Mouse (Mus musculus) limb, embryonic 15.5 days (tissue): ENCODE data around the gene Nrxn3. TPM values are rescaled to one million over a fixed set of nuclear protein-coding genes. Genes with fewer than 3 reads are reported as not detected.

Source experiments
- ATAC-seq: fragments of 200-750 bp; cut with Nextera tagmentation; 2 replicates; pipeline ENCODE4 v1.8.0; 2017; ENCODE audit warnings: low read depth, moderate TSS enrichment; ENCODE audit not compliant: insufficient number of reproducible peaks, low FRiP score, low TSS enrichment
- H3K27ac ChIP-seq: fragments of 300-500 bp; sonication (generic); 2 replicates; pipeline ENCODE4 v1.5.1; 2015; ENCODE audit warnings: moderate library complexity, mild to moderate bottlenecking, inconsistent platforms
- H3K27me3 ChIP-seq: fragments of 300-500 bp; sonication (generic); 2 replicates; pipeline ENCODE4 v1.6.1; 2015; ENCODE audit warnings: inconsistent platforms
- H3K36me3 ChIP-seq: fragments of 300-500 bp; sonication (generic); 2 replicates; pipeline ENCODE4 v1.6.1; 2015; ENCODE audit warnings: inconsistent platforms
- H3K4me1 ChIP-seq: fragments of 300-500 bp; sonication (generic); 2 replicates; pipeline ENCODE4 v1.6.1; 2015; ENCODE audit warnings: inconsistent platforms
- H3K4me2 ChIP-seq: fragments of 300-500 bp; sonication (generic); 2 replicates; pipeline ENCODE4 v1.6.1; 2015; ENCODE audit warnings: mild to moderate bottlenecking, inconsistent platforms
- H3K4me3 ChIP-seq: fragments of 300-500 bp; sonication (generic); 2 replicates; pipeline ENCODE4 v1.5.1; 2015; ENCODE audit warnings: mild to moderate bottlenecking, inconsistent platforms
- H3K9ac ChIP-seq: fragments of 300-500 bp; sonication (generic); 2 replicates; pipeline ENCODE4 v1.6.1; 2015; ENCODE audit warnings: inconsistent platforms
- H3K9me3 ChIP-seq: fragments of 300-500 bp; sonication (generic); 2 replicates; pipeline ENCODE4 v1.6.1; 2016; ENCODE audit warnings: inconsistent platforms
- WGBS: fragments of 180-500 bp; shearing (Covaris S2); methylation state at CpG from one replicate; pipeline ENCODE4 v1.1.7; 2015; 5-methylcytosine and 5-hydroxymethylcytosine counted together
- polyA plus RNA-seq: library from polyadenylated mRNA; unstranded; fragments of >200 nt; fragmentation: Nextera tagmentation; extraction: Ambion mirVana; gene quantifications from 2 replicates; pipeline ENCODE4 v1.2.1, GENCODE M21; 2015

Nrxn3 gene
- polyA plus RNA-seq, 1 experiment from 2014 or later, result 0.70 TPM

DNA sequence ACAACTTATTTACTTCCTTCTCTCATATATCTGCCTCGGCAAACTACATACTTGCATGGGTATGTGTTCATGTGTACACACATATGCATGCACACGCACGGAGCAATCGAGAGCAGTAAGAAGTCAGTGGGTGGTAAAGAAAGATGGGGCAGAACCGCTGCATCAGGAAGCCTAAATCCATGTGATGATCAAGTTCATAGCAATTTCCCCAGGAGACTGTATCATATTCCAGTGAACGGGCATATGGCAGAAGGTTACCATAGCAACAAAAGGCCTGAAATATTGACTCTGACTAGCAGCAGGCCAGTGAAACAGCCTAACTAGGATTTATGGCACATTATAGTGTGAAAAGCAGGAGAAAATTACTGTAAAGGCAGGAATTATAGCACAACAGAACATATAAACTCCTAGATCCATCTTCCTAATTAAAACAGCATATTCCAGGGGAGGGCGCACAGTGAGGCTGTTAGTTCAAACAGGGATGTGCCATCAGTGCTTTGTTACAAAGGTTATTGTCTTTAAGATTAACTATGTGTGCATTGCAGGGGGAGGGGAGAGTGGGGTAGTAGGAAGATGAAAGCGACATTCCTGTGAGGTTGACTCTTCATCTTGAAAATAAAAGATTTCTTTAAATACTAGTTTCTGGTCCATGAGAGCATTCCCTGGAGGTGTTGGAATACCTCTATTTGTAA is 1195.6 kb downstream of the Nrxn3 start:
- no peak for ATAC-seq
- WGBS, result 62% methylated on average over 8 of the region's 8 CpGs
- no peak overlapping the region for H3K27ac ChIP-seq

DNA sequence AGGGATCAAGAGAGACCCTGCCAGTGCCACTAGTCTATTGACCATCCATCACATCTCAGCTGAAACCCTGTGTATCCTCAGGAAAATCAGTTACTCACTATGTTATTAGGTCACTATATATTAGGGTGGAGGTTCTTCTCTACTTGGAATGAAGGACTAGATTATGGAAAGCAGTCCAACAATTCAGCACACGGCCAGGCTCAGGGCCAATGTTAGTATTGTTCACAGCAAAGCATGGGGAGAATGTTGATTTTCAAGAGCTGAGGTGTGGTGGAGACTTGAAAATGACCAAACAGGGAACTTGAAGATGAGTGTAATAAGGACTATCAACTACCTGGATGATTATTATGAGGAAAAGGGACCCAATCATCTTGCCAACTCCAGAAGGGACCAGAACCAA is 1209.7 kb downstream of the Nrxn3 start:
- no peak overlapping the region for H3K4me2 ChIP-seq
- 87% methylated on average over 1 of the region's 1 CpGs for WGBS
- H3K9ac ChIP-seq, result no peak overlapping the region
- no peak overlapping the region for H3K27ac ChIP-seq
- no peaks in the 10 kb centered on the region for H3K36me3 ChIP-seq
- no peak overlapping the region for H3K4me3 ChIP-seq
- ATAC-seq, result no peak
- H3K4me1 ChIP-seq, result no peaks in the 10 kb centered on the region
- H3K9me3 ChIP-seq, result no peaks in the 10 kb centered on the region
- no peaks in the 10 kb centered on the region for H3K27me3 ChIP-seq

More for the DNA sequence above, 1195.6 kb downstream of the Nrxn3 start:
- Histone ChIP-seq H3K9ac (no peak overlapping the region), H3K36me3 (no peaks in the 10 kb centered on the region), H3K4me1 (no peaks in the 10 kb centered on the region), H3K9me3 (no peaks in the 10 kb centered on the region), H3K4me2 (no peak overlapping the region), H3K4me3 (no peak overlapping the region), H3K27me3 (no peaks in the 10 kb centered on the region)

DNA sequence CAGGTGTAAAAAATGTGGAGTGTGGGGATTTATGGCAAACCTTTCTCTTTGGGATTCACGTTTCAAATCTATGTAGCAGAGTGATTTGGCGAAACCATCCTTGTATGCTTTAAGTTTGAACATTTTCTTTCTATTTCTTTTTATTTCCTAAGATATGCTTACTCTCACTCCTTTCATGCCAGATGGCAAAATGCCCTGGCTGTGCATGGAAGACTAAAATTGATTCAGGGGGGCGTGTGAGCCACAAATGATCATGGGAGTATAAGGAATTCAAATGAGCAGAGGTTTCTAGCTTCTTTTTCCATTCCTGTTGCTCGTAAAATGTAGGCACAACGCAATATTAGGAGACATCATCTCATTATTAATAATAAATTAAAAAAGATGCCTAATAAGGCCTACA is 1211.0 kb downstream of the Nrxn3 start:
- H3K4me3 ChIP-seq, result no peak overlapping the region
- H3K27me3 ChIP-seq, result no peaks in the 10 kb centered on the region
- no peak overlapping the region for H3K27ac ChIP-seq
- H3K4me1 ChIP-seq, result no peaks in the 10 kb centered on the region
- no peaks in the 10 kb centered on the region for H3K9me3 ChIP-seq
- H3K4me2 ChIP-seq, result no peak overlapping the region
- no peaks in the 10 kb centered on the region for H3K36me3 ChIP-seq
- no peak for ATAC-seq
- H3K9ac ChIP-seq, result no peak overlapping the region
- WGBS, result 47% methylated on average over 5 of the region's 5 CpGs

DNA sequence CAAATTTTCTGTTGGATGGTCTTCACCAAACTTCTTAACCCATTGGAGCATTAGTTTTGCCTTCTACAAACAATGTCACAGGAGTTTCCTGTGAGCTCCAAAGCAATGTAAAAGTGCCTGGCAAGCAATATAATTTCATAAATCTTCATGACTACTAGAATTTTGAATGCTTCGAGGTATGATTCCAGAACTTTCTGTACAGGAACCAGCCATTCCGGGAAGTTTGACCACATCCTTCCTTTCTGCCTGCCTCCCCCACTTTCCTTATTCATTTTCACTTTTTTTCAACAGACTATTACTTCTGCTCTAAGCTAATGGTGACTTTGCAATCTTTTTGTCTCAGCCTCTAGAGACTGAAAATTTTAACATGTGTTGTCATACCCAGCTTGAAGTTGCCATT is 1218.1 kb downstream of the Nrxn3 start:
- no peak for ATAC-seq
- no peak overlapping the region for H3K27ac ChIP-seq
- no peaks in the 10 kb centered on the region for H3K27me3 ChIP-seq
- 83% methylated on average over 2 of the region's 2 CpGs for WGBS
- H3K36me3 ChIP-seq, result no peaks in the 10 kb centered on the region
- no peaks in the 10 kb centered on the region for H3K9me3 ChIP-seq
- H3K4me3 ChIP-seq, result no peak overlapping the region
- no peaks in the 10 kb centered on the region for H3K4me1 ChIP-seq
- H3K9ac ChIP-seq, result no peak overlapping the region
- H3K4me2 ChIP-seq, result no peak overlapping the region

DNA sequence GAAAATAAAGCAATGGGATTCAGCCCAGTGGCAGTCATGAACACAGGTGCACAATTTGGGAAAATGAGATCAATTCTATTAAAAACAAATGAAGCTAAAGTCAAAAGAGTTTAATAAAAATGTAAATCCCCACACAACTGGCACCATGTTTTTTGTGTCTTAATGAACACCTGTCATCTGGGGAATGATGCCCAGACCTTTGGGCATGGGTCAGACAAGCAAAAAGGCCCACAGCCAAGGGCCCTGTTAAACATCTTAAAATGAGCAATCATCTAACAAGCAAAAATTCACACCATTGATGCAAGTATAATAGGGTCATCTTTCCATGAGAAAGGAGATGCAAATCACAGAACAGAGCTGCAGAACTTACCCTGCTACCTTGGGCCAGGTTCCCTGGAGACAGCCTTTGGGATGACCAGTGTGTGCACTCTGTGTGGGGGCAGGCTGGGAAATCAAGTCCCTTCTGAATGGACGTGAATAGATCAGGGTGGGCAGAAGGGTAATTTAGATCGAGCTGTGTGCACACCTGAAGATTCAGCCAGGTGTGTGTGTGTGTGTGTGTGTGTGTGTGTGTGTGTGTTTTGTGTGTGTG is 1223.3 kb downstream of the Nrxn3 start:
- Histone ChIP-seq H3K4me2 (no peak overlapping the region), H3K9me3 (no peaks in the 10 kb centered on the region), H3K4me1 (no peaks in the 10 kb centered on the region), H3K27ac (no peak overlapping the region), H3K9ac (no peak overlapping the region), H3K4me3 (no peak overlapping the region), H3K27me3 (no peaks in the 10 kb centered on the region), H3K36me3 (no peaks in the 10 kb centered on the region)
- WGBS, result 75% methylated on average over 2 of the region's 2 CpGs
- no peak for ATAC-seq

DNA sequence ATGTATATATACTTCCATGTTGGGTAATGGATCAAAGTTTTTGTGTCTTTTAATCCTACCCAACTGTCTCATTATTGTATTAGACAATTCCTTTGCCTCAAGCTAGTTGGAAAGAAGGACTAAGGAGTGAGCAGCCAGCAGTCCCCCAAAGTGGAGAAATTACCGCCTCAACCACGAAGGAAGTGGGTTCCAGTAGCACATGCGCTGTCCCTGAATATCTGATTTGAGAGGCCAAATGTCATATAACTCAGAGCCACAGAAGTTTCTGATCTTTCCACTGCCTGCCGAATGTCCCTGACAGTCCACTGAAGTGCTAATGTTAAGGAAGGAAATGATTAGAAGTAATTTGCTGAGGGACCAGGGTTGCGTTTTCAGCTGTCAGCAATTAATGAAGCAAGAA is 1223.8 kb downstream of the Nrxn3 start:
- Histone ChIP-seq H3K4me2 (no peak overlapping the region), H3K9me3 (no peaks in the 10 kb centered on the region), H3K27ac (no peak overlapping the region), H3K4me3 (no peak overlapping the region), H3K27me3 (no peaks in the 10 kb centered on the region), H3K9ac (no peak overlapping the region), H3K36me3 (no peaks in the 10 kb centered on the region), H3K4me1 (no peaks in the 10 kb centered on the region)
- WGBS, result 35% methylated on average over 5 of the region's 5 CpGs
- ATAC-seq, result no peak

DNA sequence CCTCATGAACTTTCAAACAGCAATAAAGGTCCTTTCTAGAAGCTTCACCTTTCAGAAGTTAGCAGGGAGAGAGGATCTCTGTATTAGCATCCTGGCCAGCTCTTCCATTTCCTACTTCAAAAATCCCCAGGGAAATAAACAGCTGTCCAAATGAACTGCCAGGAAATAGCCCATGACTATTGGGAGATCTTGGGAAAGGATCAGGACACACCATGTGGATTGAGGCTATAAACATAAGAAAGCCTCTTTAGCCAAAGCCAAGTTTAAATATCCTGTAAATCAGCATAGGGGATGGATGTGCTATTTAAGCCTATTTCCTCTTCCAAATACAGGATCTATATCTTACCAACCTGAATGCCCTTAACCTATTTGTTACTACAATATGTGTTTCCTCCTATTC is 1230.6 kb downstream of the Nrxn3 start:
- Histone ChIP-seq H3K4me2 (no peak overlapping the region), H3K4me1 (no peaks in the 10 kb centered on the region), H3K27ac (no peak overlapping the region), H3K27me3 (no peaks in the 10 kb centered on the region), H3K4me3 (no peak overlapping the region), H3K9me3 (no peaks in the 10 kb centered on the region), H3K36me3 (no peaks in the 10 kb centered on the region), H3K9ac (no peak overlapping the region)
- ATAC-seq, result no peak

DNA sequence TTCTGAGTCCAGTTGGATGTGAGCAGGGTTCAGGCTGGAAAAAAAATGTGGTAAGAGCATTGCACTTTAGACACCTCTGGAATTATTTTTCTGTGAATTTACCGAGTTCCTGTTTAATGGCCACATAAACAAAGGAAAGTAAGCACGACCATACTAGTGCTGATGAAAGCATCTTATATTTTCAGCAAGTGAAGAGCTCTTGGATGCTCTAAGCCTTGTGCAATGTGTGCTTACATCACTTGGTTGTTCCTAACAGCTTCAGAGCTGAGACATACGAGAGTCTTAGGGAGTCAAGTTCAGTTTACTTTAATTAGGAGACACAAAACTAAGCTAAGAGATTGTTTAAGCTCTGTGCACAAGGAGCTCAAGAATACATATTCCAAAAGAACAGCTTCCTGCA is 1231.0 kb downstream of the Nrxn3 start:
- Histone ChIP-seq H3K4me1 (no peaks in the 10 kb centered on the region), H3K9ac (no peak overlapping the region), H3K4me2 (no peak overlapping the region), H3K4me3 (no peak overlapping the region), H3K27me3 (no peaks in the 10 kb centered on the region), H3K36me3 (no peaks in the 10 kb centered on the region), H3K27ac (no peak overlapping the region), H3K9me3 (no peaks in the 10 kb centered on the region)
- WGBS, result 42% methylated on average over 3 of the region's 3 CpGs
- no peak for ATAC-seq

DNA sequence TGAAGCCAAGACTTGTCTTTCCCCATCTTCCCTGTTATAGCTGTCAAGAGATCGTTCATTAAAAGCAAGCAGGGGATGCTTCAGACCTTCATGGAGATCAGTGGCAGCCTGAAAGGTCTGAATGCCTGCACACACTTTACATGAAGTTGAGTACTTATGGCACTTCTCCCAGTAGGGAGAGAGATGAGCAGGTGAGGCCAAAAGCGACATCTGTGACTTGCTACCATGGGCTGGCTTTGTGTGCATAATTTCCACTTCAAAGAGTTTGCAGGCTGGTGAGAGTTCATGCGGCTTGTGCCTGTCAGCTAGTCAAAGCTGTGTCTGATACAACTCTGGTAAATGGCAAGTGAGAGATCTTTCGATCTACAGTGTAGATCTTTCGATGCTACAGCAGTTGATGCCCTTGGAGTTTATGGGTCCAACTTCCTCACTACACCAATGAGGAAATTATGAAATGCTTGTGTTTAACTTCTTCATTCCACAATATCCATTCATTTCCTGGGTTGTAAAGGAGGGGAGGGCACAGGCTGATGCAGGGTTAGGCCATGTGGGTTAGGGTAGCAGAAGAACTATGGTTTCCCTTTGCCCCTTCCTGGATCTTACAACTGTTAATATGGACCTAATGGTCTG is 1231.9 kb downstream of the Nrxn3 start:
- no peaks in the 10 kb centered on the region for H3K27me3 ChIP-seq
- ATAC-seq, result no peak
- H3K36me3 ChIP-seq, result no peaks in the 10 kb centered on the region
- H3K4me2 ChIP-seq, result no peak overlapping the region
- no peak overlapping the region for H3K4me3 ChIP-seq
- H3K9me3 ChIP-seq, result no peaks in the 10 kb centered on the region
- no peak overlapping the region for H3K27ac ChIP-seq
- WGBS, result 58% methylated on average over 5 of the region's 5 CpGs
- no peaks in the 10 kb centered on the region for H3K4me1 ChIP-seq
- no peak overlapping the region for H3K9ac ChIP-seq

DNA sequence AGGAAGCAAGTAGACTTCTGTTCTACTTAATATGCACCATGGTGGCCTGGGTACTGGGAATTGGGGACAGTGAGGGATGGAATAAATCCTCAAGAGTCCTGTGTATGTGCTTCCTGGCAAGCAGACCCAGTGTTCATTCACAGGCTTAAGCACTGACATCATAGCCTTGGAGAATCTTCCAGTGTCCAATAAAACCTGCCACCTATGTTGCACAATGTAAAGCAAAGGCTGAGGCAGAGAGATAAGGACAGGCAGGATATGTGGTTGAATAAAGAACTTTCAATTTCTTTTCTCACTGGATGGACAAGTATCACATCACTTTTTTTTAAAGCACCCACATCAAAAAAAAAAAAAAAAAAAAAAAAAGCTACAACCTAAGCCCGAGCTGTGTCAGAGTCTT is 1240.4 kb downstream of the Nrxn3 start:
- Histone ChIP-seq H3K9me3 (no peaks in the 10 kb centered on the region), H3K9ac (no peak overlapping the region), H3K4me1 (no peaks in the 10 kb centered on the region), H3K4me2 (no peak overlapping the region), H3K4me3 (no peak overlapping the region), H3K27ac (no peak overlapping the region), H3K27me3 (no peaks in the 10 kb centered on the region), H3K36me3 (no peaks in the 10 kb centered on the region)
- WGBS, result 73% methylated on average over 1 of the region's 1 CpGs
- no peak for ATAC-seq

DNA sequence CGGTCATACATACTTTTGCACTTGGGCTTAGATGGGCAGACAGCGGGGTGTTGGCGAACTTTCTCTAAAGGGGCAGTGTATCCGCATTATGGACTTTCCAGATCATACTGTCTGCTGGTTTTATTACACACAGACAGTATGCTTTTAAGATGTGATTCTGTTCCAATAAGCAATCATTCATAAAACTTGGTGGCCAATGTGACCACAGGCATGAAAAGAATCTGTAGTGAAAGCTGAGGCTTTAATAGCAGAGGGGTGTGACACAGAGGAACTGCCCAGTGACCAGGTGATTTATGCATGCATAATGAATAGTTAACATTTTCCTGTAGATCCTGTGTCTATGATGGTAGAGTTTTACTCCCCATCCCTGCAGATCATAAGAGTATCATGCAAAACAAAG is 1254.0 kb downstream of the Nrxn3 start:
- no peak overlapping the region for H3K4me2 ChIP-seq
- H3K27me3 ChIP-seq, result no peaks in the 10 kb centered on the region
- no peak overlapping the region for H3K4me3 ChIP-seq
- peaks cover 2% of the 10 kb centered on the region; the same call in 1 of the 2 replicates for H3K4me1 ChIP-seq
- no peaks in the 10 kb centered on the region for H3K9me3 ChIP-seq
- no peak overlapping the region for H3K9ac ChIP-seq
- WGBS, result 75% methylated on average over 4 of the region's 4 CpGs
- no peak overlapping the region for H3K27ac ChIP-seq
- ATAC-seq, result no peak
- H3K36me3 ChIP-seq, result no peaks in the 10 kb centered on the region

DNA sequence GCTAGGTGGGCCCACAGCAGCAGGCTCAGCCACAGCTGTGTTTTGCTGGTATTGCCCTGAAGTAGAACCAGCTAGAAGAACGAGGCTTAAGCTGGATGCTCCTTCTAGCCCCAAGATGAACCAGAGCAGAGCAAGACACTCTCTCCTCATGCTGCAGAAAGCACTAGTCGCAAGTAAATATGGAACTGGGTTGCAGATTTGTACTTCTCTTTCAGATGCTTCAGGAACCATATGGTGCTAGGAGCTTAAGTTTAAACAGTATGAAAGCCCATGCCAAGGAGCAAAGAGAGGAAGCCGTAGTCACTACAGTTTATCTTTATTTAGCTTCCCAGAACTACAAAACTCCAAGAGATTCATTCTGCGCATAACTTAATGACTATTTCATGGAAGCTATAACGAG is 1254.8 kb downstream of the Nrxn3 start:
- 68% methylated on average over 5 of the region's 5 CpGs for WGBS
- H3K4me1 ChIP-seq, result peaks cover 2% of the 10 kb centered on the region; the same call in 1 of the 2 replicates
- no peak overlapping the region for H3K4me2 ChIP-seq
- H3K9me3 ChIP-seq, result no peaks in the 10 kb centered on the region
- no peak for ATAC-seq
- H3K9ac ChIP-seq, result no peak overlapping the region
- H3K4me3 ChIP-seq, result no peak overlapping the region
- 0 out of 2 replicates have a peak overlapping the region, but pooled peaks have one; percentile 27 for H3K27ac ChIP-seq
- no peaks in the 10 kb centered on the region for H3K27me3 ChIP-seq
- H3K36me3 ChIP-seq, result no peaks in the 10 kb centered on the region
